Mouse (Mus musculus) cerebellum, postnatal 14 days (tissue): ENCODE results near the gene Klhdc7b.

Experiments
- DNase-seq, 2 experiments: peaks; one replicate each; pipeline ENCODE4 v3.0.0; 2021; ENCODE audit warnings: mixed read lengths in 2 of 2

Klhdc7b gene

GRCm38 (mm10) chr15:89384617-89385016 lies at the start of gene Klhdc7b:
Klhdc7b (plus strand) TSS chr15:89384917.
- DNase-seq = peak in 1 of 2 experiments; percentile 3

DNA sequence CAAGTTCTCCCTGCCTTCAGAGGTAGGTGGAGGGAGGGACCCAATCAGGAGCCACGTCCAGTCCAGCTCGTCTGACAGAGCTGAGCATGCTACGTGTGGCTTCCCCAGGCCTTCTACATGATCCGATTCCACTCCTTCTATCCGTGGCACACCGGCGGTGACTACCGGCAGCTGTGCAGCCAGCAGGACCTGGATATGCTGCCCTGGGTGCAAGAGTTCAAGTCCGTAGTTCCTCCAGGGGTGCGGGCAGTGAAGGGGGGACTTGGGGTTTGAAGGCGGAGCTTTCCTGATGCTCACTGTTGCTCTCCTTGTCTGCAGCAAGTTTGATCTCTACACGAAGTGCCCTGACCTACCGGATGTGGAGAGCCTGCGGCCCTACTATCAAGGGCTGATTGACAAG lies 48.3 kb upstream of the Klhdc7b start:
- DNase-seq = no peak

GRCm38 (mm10) chr15:89339696-89340095 lies 45.0 kb upstream of the Klhdc7b start:
- DNase-seq = no peak

- DNase-seq = no peak
Measured at GRCm38 (mm10) chr15:89340136-89340535, 44.6 kb upstream of the Klhdc7b start.

GRCm38 (mm10) chr15:89341678-89342077 lies 43.0 kb upstream of the Klhdc7b start:
- DNase-seq = no peak

DNA sequence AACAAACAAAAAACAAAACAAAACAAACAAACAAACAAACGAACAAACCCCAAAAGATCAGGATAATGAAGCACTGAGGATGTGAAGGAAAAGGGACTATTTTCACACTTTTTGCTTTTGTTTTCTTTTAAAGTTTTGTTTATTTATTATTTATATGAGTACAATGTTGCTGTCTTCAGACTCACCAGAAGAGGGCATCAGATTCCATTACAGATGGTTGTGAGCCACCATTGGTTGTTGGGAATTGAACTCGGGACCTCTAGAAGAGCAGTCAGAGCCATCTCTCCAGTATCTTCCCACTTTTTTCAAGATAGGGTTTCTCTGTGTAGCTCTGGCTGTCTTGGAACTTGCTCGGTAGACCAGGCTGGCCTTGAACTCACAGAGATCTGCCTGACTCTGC lies 41.4 kb upstream of the Klhdc7b start:
- DNase-seq = no peak

GRCm38 (mm10) chr15:89350447-89350846 lies 34.3 kb upstream of the Klhdc7b start:
- no peak for DNase-seq

- DNase-seq = no peak
Measured at GRCm38 (mm10) chr15:89351302-89351701, 33.4 kb upstream of the Klhdc7b start.

GRCm38 (mm10) chr15:89352054-89352453 lies 32.7 kb upstream of the Klhdc7b start:
- DNase-seq = no peak

DNA sequence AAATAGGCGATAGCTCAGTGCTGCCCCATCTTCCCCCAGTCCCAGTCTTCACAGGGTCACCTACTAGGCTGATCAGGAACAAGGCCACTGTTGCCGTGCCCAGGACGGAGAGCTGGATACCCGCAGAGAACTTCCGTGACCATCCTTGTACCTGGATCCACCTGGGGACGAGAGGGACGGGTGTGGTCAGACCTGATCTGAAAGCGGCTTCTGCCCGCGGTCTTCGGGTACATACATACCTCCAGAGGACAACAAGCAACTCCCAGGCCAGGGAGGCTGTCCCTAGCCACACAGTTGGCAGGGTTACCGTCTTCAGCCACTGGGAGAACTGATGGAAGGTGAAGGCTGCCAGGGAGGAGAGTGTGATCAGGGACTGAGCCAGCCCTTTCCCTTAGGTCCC lies 31.9 kb upstream of the Klhdc7b start:
- DNase-seq = no peak

DNA sequence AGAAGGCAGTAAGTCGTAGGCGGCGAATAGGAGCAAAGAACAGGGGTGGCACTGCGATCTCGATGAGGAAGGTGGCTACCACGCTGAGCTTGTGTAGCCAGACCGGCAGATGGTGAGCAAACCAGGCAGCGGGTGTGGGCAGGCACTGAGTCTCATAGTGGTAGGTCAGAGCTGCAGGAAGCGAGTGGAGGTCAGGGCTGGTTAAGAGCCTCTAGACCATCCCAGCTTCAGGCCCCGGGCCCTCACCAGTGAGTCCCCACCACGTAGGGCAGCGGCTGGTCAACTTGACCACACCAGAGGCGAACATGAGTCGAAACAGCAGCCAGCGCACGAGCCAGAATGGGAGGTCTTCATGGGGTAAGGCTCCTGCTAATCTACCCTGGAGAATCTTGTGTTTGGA lies 30.9 kb upstream of the Klhdc7b start:
- no peak for DNase-seq

GRCm38 (mm10) chr15:89354455-89354854 lies 30.3 kb upstream of the Klhdc7b start:
- DNase-seq = peak in 1 of 2 experiments; percentile 27

- peak; percentile 96 to 98 for DNase-seq
Measured at GRCm38 (mm10) chr15:89355241-89356187, 29.2 kb upstream of the Klhdc7b start, which contains the start of the genes Lmf2 and Ncaph2. Lmf2 (minus strand) TSS chr15:89355659. Ncaph2 (plus strand) TSS chr15:89355719.

DNA sequence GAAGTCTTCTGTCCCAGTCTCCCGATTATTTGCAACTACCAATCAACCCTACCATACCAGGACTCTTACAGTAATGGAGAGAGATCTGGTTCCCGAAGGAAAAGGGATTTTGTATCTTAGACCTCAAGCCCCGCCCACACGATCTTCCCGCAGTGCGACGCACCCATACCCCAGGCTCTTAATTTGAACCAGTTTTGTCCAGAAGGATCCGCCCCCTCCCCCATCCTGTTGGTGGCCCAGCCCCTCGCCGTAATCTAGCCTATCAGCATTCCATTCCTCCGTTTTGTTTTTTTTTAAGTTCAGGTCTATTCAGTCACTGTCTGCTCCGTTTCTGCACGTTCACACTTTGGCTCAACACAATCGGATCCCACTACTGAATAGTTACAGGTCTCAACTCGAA lies 28.3 kb upstream of the Klhdc7b start:
- DNase-seq = peak; percentile 74 to 88

DNA sequence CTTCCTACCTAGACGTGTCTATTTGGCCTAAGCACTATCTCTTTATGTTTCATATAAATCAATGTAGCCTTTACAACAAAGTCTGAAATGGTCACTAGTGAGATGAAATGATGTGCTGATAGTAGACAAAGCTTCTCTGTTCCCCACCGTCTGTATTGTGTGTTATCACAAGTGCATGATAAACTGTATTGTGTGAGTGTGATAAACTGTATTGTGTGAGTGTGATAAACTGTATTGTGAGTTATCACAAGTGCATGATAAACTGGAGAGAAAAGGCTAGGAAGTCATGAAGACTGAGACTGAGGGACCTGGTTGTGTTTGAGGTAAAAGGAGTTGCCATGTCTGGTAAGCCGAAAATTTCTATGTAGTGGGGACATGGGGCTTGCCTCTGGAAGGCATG lies 25.9 kb upstream of the Klhdc7b start:
- no peak for DNase-seq

DNA sequence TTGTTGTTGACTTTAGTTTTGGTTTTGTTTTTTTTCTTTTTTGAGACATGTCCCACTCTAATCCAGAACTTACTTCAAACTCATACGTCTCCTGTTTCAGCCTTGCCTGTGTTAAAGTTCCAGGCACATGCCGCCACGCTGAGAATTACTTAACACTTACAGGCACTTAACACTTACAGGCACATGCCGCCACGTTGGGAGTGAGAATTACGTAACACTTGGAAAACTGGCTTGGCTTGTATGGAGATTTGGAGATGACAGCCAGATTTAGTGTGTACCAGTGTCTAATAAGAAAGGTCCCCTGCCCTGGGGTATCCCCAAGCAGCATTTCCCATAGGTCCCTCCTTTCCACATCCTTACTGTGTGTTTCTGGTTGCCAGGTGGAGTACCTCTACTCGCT lies 21.7 kb upstream of the Klhdc7b start:
- DNase-seq = no peak

DNA sequence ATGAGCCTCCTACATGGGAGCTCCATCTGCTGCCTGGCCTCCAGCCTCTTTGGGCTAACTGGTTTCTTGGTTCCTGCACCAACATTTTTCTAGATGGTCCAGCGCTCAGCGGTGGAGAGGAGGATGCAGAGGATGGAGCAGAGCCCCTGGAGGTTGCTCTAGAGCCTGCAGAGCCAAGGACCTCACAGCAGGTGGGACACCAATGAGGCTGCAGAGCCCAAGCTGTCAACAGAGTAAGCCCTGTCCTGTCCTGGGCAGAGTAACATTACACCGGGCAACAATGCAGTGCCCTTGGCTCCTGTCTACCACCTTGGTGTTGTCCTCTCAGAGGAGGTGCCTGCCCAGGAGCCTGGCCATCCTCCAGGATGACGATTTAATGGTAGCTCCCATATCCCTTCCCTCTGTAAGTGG lies 19.6 kb upstream of the Klhdc7b start:
- peak; percentile 95 to 97 for DNase-seq

DNA sequence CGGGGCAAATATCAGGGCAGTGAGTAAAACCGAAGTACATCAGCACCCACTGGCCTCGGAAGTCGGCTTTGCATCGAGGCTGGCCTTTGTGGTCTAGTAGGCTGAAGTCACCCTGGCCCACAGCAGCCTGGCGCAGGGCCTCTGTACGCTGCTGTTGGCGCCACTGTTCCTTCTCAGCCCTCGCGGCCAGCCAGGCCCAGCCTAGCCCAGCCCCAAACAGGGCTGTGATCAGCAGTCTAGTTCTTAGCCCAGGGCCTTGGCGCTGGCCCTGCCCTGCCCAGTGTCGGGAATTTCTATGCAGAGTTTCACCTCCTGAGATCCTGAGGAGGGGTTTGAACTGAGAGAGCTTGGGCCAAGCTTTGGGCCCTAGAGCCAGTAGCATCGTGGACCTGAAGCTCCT lies 12.6 kb upstream of the Klhdc7b start:
- DNase-seq = peak in 1 of 2 experiments; percentile 19

GRCm38 (mm10) chr15:89372536-89372935 lies 12.2 kb upstream of the Klhdc7b start:
- DNase-seq = peak in 1 of 2 experiments; percentile 24

- DNase-seq = peak; percentile 86 to 87
Measured at GRCm38 (mm10) chr15:89373027-89373761, 11.5 kb upstream of the Klhdc7b start.

DNA sequence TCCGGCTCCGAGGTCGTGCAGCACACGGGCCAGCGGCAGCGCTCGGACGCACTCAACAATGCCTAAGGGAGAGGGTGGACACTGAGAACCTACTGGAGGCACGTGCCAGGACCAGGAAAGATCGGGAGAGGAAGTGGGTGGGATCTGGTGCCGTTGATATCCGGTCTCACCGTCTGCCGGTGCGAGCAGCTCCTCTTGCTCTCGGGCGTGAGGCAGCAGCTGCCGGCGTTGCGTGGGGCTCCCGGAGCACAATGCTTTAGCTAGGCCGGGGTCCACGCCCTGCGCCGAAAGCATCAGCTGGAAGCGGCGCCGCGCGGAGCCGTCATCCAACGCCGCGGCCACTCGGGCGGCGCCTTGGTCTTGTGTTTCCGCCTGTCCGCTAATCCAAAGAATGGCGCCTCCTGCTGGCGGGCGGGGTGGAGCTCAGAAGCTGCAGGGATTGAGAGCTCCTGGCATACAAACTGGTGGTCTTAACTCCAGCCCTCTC lies 10.9 kb upstream of the Klhdc7b start, which contains the start of gene Sco2:
Gene Sco2 (minus strand): TSS at position 85 of the 487 bp plus-strand sequence.
- peak; percentile 98 to 99 for DNase-seq

- no peak for DNase-seq
Measured at GRCm38 (mm10) chr15:89374340-89374739, 10.4 kb upstream of the Klhdc7b start.

DNA sequence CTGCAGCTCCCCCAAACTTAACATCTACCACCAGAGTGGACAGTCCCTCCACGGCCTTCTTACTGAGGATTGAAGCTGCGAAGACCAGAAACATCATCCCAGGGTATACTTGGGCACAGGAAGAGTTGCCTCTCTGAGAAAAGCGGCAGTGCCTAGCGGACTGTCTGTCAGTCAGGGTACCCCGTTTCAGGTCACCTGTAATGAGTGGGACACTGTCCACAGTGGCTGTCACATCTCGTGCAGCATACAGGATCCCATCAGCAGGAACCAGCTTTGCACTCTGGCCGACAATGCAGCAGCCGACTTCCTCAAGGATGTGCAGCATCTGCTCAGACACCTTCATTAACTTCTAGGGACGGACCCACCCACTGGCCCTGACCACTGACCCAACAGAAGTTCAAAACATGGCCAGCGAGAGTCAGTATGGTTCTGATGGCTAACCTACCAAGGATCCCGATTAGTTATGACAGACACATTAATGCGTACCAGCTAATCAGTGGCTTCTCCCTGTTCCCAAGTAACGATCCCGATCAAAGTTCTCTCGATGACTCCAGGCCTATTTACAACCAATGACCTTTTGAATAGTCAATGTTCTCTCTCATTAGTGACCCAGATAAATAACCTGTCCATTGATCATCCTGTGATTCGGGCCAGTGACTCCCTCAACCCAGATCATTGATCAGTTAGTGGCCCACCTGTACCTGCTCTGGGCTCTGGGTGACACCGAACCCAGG lies 9.7 kb upstream of the Klhdc7b start:
- DNase-seq = no peak
